Mouse (Mus musculus) right cerebral cortex, postnatal 25 days (tissue): Measurements from ENCODE around the gene H2al1g.
"Not testable (repeated sequence)": the region's sequence is repeated elsewhere in the genome, so short reads cannot be mapped to it uniquely, and the experiment has no call there.

ENCODE experiments used
- DNase-seq: peaks from one replicate; pipeline ENCODE4 v3.0.0; 2022

The H2al1g gene

DNA sequence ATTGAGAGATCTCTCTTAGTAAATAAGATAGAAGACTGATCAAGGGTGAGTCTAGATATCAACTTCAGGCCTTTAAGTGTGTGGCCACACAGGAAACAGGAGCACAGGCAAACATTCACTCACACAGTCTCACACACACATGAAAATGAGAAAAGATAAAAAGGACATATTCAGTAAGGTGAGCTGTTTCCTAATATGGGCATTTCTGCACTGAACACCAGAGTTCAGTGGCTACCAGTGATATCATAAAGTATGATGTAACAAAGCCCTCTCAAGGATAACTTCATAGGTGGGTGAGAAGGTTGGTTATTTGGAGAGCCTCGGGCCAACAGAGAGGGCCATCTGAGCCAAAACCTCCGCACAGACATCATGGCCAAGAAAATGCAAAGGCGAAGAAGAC, at the start of gene H2al1g:
Gene H2al1g (plus strand): TSS at position 301 of the 400 bp plus-strand sequence.
- not testable (repeated sequence) for DNase-seq

DNA sequence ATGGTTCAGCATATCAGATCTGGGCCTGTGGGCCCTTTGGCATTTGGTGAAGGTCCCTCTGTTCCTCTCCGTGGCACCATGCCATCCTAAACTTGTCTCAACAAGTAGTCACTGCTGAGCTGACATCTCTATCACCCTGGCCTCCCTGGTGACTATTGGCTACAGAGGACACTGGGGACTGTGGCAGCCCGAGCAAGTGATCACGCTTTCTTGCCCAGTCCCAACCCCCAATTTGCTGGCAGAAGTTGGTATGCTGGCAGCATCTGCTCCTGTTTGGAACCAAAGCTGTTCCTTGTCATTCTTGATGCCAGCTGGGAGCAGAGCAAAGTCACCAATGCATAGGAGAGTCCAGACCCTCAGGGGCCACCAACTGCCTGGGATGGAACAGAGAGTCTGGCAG, 49.0 kb upstream of the H2al1g start:
- no peak for DNase-seq

DNA sequence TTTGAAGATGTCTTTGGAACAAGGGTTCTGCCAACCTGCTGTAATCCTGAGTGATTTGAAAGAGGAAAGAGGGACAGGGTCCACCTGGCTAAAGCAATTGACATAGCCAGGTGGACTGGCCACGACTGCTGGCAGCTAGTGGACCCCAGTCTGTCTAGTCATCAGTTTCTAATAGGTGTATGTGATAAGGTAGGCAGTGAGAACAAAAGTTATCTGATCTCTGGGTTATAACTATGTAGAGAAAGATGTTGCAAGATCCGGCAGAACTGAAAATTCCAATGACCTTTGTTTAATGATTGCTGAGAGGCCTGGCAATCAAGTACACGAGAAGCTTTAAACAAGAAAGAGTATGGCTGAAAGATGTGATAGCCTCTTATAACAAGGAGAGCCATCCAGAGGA, 44.9 kb upstream of the H2al1g start:
- DNase-seq: no peak

DNA sequence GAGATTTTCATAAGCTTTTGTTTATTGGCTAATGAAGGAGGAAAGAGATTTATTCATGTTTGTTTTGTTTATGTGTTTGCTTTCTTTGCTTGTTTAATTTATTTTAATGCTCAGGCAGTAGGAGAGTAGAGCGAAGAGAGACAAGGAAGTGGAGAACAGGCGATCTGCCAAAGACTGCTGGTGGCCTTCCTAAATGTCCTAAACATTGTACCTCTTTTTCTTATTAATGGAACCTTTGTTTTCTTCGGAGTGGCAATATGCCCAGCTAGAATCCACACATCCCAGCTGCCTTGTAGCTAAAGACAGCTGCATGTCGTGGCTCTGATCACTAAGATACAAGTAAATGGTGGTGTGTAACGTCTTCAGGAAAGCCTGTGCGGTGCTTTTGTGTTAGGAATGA, 41.0 kb upstream of the H2al1g start:
- no peak for DNase-seq

DNA sequence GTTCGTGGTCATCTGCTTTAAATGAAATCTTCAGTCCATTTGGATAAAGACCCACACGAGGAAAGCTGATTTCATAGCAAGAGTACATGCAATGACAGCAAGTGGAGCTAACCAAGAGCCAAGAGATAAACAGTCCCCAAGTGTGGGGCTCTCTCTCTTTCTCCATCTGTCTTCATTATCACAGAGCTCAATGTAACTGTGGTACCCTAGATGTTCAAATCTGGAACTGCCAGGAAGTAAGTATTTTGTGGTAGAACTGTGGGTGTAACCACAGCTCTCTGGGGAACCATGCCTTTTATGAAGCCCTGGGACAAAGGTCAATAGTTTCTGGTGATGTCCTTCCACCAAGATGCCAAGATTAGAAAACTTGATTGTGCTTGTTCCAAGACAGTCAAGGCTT, 37.3 kb upstream of the H2al1g start:
- DNase-seq: no peak

DNA sequence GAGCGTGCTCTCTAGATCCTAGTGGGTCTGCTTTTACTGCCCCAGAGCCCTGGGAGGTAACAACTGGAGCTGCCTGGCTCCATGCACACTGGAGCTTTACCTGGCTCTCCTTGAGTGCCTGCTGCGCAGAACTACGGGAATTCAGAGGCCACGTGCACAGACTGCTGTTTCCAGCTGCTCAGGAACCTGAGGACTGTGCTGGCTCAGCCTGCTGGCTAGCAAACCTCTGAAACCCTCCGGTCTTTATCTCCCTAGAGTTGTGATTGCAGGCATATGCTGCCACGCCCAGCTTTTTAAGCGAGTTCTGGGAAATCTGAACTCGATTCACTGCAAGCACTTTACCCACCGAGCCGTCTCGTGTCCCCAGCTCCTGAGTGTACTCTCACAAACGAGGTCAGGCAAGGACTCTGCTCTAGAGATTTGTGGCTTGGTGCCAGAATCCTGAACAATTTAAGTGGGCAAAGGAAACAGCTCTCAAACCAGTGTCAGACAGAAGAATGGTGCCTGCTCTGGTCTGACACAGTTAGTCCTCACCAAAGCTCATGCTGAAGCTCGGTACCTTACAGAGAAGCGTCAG, 29.7 kb upstream of the H2al1g start:
- no peak for DNase-seq

DNA sequence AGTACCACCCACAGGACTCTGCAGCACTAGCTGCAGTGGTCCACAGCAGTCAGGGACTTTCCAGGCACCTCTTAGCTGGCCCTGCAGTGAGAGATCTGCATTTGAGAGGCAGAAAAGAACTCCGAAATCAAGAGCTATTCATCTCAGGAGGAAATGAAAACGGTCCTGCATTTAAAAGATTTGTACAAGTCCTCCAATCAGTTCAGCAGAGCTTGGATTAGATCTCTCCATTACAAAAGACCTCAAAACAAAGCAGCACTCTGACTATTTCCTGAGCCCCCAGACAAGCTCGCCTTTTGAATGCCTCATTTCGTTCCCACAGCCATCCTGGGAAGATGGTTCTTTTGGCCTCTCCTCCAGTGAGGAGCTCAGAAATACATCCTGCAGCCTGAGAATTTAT, 28.8 kb upstream of the H2al1g start:
- no peak for DNase-seq

DNA sequence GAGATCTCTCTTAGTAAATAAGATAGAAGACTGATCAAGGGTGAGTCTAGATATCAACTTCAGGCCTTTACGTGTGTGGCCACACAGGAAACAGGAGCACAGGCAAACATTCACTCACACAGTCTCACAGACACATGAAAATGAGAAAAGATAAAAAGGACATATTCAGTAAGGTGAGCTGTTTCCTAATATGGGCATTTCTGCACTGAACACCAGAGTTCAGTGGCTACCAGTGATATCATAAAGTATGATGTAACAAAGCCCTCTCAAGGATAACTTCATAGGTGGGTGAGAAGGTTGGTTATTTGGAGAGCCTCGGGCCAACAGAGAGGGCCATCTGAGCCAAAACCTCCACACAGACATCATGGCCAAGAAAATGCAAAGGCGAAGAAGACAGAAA, 19.1 kb upstream of the H2al1g start, which contains the start of gene H2al1a:
Gene H2al1a (plus strand): TSS at position 301 of the 400 bp plus-strand sequence.
- DNase-seq: not testable (repeated sequence)

DNA sequence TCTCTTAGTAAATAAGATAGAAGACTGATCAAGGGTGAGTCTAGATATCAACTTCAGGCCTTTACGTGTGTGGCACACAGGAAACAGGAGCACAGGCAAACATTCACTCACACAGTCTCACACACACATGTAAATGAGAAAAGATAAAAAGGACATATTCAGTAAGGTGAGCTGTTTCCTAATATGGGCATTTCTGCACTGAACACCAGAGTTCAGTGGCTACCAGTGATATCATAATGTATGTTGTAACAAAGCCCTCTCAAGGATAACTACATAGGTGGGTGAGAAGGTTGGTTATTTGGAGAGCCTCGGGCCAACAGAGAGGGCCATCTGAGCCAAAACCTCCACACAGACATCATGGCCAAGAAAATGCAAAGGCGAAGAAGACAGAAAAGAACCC, 15.9 kb upstream of the H2al1g start, which contains the start of gene H2al1b:
Gene H2al1b (plus strand): TSS at position 301 of the 400 bp plus-strand sequence.
- DNase-seq: not testable (repeated sequence)

DNA sequence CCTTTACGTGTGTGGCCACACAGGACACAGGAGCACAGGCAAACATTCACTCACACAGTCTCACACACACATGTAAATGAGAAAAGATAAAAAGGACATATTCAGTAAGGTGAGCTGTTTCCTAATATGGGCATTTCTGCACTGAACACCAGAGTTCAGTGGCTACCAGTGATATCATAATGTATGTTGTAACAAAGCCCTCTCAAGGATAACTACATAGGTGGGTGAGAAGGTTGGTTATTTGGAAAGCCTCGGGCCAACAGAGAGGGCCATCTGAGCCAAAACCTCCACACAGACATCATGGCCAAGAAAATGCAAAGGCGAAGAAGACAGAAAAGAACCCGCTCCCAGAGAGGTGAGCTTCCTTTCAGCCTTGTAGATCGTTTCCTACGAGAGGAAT, 12.7 kb upstream of the H2al1g start, which contains the start of gene H2al1c:
Gene H2al1c (plus strand): TSS at position 301 of the 400 bp plus-strand sequence.
- DNase-seq: not testable (repeated sequence)

DNA sequence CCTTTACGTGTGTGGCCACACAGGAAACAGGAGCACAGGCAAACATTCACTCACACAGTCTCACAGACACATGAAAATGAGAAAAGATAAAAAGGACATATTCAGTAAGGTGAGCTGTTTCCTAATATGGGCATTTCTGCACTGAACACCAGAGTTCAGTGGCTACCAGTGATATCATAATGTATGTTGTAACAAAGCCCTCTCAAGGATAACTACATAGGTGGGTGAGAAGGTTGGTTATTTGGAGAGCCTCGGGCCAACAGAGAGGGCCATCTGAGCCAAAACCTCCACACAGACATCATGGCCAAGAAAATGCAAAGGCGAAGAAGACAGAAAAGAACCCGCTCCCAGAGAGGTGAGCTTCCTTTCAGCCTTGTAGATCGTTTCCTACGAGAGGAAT, 9.5 kb upstream of the H2al1g start, which contains the start of gene H2al1d:
Gene H2al1d (plus strand): TSS at position 301 of the 400 bp plus-strand sequence.
- DNase-seq: not testable (repeated sequence)

DNA sequence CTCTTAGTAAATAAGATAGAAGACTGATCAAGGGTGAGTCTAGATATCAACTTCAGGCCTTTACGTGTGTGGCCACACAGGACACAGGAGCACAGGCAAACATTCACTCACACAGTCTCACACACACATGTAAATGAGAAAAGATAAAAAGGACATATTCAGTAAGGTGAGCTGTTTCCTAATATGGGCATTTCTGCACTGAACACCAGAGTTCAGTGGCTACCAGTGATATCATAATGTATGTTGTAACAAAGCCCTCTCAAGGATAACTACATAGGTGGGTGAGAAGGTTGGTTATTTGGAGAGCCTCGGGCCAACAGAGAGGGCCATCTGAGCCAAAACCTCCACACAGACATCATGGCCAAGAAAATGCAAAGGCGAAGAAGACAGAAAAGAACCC, 6.4 kb upstream of the H2al1g start, which contains the start of gene H2al1e:
Gene H2al1e (plus strand): TSS at position 301 of the 400 bp plus-strand sequence.
- not testable (repeated sequence) for DNase-seq

DNA sequence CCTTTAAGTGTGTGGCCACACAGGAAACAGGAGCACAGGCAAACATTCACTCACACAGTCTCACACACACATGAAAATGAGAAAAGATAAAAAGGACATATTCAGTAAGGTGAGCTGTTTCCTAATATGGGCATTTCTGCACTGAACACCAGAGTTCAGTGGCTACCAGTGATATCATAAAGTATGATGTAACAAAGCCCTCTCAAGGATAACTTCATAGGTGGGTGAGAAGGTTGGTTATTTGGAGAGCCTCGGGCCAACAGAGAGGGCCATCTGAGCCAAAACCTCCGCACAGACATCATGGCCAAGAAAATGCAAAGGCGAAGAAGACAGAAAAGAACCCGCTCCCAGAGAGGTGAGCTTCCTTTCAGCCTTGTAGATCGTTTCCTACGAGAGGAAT, 3.2 kb upstream of the H2al1g start, which contains the start of gene H2al1f:
Gene H2al1f (plus strand): TSS at position 301 of the 400 bp plus-strand sequence.
- not testable (repeated sequence) for DNase-seq

DNA sequence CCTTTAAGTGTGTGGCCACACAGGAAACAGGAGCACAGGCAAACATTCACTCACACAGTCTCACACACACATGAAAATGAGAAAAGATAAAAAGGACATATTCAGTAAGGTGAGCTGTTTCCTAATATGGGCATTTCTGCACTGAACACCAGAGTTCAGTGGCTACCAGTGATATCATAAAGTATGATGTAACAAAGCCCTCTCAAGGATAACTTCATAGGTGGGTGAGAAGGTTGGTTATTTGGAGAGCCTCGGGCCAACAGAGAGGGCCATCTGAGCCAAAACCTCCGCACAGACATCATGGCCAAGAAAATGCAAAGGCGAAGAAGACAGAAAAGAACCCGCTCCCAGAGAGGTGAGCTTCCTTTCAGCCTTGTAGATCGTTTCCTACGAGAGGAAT, 3.1 kb downstream of the H2al1g start, which contains the start of gene H2al1h:
Gene H2al1h (plus strand): TSS at position 301 of the 400 bp plus-strand sequence.
- DNase-seq: not testable (repeated sequence)

DNA sequence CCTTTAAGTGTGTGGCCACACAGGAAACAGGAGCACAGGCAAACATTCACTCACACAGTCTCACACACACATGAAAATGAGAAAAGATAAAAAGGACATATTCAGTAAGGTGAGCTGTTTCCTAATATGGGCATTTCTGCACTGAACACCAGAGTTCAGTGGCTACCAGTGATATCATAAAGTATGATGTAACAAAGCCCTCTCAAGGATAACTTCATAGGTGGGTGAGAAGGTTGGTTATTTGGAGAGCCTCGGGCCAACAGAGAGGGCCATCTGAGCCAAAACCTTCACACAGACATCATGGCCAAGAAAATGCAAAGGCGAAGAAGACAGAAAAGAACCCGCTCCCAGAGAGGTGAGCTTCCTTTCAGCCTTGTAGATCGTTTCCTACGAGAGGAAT, 6.3 kb downstream of the H2al1g start, which contains the start of gene H2al1i:
Gene H2al1i (plus strand): TSS at position 301 of the 400 bp plus-strand sequence.
- DNase-seq: not testable (repeated sequence)

DNA sequence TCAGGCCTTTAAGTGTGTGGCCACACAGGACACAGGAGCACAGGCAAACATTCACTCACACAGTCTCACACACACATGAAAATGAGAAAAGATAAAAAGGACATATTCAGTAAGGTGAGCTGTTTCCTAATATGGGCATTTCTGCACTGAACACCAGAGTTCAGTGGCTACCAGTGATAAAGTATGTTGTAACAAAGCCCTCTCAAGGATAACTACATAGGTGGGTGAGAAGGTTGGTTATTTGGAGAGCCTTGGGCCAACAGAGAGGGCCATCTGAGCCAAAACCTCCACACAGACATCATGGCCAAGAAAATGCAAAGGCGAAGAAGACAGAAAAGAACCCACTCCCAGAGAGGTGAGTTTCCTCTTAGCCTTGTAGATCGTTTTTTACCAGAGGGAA, 9.5 kb downstream of the H2al1g start, which contains the start of gene H2al1j:
Gene H2al1j (plus strand): TSS at position 301 of the 400 bp plus-strand sequence.
- DNase-seq: not testable (repeated sequence)

DNA sequence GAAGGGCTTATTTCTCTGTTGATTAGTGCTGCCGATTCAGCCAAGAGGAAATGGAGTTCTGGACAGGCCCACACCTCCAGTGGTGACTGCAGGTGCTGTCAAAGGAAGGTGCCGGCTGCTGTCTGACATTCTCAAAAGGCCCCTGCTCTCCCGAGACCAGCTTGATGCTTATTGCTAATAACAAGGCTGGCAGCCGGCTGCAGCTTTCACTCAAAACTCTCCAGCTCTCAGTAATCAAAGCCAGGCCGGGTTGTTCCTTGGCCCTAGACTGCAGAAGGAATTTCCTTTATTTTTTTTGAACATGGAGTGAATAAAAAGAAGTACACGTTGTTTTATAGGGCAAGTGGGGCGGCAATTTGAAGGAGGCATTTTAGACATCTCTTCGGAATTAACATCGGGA, 27.7 kb downstream of the H2al1g start:
- no peak for DNase-seq

DNA sequence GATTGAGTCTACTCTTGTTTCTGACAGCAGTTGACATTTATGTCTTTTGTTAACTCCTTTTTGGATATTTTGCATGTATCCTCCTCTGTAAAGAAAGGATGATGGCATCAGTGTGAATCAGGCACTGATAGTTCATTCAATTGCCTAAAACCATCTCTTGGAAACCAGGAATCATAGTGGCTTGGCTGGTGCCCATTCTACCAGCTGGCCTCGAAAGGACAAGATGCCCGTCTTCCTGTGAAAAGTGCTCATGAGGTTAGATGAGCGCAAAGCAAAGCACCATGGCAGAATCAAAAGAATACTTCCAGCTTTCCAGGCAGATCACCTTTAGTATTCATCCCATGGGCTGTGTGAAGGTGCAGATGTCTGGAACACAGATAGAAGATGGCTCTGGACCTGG, 28.7 kb downstream of the H2al1g start:
- DNase-seq: no peak

DNA sequence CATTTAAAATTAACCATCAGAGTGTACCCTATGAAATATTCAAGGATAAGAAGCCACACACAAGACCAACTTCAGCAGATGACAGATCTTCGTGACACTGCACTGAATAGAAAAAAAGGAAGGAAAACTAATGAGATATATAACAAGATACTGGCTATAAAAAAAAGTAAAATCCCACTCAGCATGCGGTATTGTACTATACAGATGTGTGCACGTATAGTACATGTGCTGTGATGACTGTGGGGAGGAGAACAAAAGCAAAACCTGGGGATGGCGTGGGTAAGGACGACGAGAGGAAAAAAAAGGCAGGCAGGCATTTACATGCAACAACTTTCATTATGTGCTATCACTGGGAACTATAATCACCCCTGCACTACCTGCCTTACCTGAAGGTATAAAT, 42.8 kb downstream of the H2al1g start:
- DNase-seq: no peak

DNA sequence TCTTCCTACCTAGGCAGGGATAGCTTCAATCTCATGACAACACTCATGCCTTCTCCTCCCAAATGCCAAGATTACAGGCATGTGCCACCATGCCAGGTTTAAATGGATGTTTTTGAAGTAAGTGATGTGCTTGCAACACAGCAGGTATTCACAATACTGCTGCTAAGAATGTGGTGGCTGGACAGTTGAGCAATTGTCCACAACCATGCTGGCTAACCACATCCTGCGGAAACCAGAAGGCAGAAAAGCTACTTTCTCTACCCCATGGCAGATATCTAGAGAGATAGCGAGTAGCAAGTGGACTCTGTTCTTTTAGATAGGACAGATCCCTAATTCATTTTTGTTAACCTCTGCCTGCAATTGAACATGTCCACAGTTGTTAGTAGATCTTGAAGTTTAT, 43.2 kb downstream of the H2al1g start:
- no peak for DNase-seq

DNA sequence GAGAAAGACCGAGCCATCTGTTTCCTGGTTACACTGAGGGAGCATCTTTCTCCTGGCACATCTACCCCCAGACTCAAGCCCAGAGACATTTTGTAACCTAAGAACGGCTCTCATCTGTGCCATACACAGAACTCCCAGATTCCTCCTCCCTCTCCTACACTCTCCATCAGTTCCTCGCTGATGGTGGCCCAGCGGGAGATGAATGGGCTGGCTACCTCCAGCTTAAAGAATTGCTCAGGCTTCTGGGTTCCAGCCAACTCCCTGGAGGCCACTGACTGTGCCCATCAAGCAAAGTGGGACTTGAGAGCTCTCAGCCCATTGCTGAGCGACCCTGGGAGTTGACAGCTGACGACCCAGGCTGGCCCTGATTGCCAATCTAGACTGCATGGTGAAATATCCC, 45.8 kb downstream of the H2al1g start:
- no peak for DNase-seq

DNA sequence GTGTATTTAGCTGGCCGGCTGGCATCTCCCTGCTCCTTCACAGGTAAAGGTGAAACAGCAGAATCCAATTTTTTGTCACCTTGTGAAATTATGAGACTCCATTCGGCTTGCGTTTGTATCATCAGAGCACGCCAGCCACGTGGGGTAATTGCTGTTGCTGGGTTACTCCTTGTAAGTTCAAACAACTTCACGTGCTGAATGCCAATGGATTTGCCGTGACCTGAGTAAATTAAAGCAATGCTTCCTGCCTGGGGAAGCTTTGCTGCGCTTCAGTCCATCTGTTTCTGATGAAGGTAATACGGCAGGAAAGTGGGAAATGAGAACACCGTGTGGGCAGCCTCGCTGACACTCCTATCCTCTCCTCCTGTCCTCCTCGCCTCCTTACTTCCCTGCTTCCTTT, 47.1 kb downstream of the H2al1g start:
- DNase-seq: no peak
